Mouse (Mus musculus): ENCODE measurements at regions not wholly inside any gene's neighbourhood (a gene's known extent, or its start where the extent isn't known, plus 50 kb on each side); places are given as distances from the start of the nearest gene placed in this dataset.

DNA sequence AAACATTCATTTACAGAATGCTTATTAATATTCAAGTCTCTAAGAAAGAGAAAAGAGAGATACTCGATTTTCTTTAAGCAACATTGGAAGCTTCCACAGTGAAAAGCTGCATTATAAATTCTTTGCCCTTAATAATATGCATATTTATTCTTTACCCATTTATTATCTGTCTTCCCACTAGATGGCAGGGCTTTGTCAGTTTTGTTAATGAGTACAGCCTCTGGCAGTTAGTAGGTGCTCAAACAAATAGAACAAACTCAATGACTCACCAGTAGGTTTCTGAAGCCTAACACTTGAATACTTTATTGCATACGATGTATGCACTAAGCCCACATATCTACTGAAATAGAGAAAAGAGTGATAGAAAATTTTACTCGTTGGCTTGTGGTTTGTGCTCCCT is 529.4 kb downstream of the Pdha2 start:
- TF ChIP-seq EP300 (IDR thresholded peaks at IDR 0.05; ENCODE audit: low read depth) (no peak), CTCF (IDR thresholded peaks at IDR 0.05; ENCODE audit: low read depth) (no peak)
